Comparison of ENCODE assay signal across 12 mouse cellular contexts in genomic region chr2:119520550-119520949, GRCm38 (mm10). TPM values are rescaled to one million over a fixed set of nuclear protein-coding genes. Genes with fewer than 3 reads are reported as not detected.
A peak's percentile ranks its signal among the peaks of the same experiment; 100 is the strongest.
DNase-seq lines count a peak whose midpoint lies in the region; ATAC-seq and TF ChIP-seq lines count a peak whose summit lies in the region.
"Had no signal": no experiment of that assay in that cellular context is flagged by ENCODE, and none has a peak within 500 bp of the region (broad histone marks: within the 10 kb centered on the region; RNA-seq: fewer than 3 reads in every experiment).

No protein-coding gene starts in this region.

- no peak overlapping the region for H3K27ac ChIP-seq in forebrain, postnatal 0 days (ENCODE audit: low read depth, low read length)
- no peak overlapping the region for H3K27ac ChIP-seq in forebrain, embryonic 12.5 days
- H3K27ac ChIP-seq in lung, embryonic 14.5 days (ENCODE audit: low read depth) = no peak overlapping the region
- H3K27ac ChIP-seq in embryonic facial prominence, embryonic 14.5 days (replicated peaks; ENCODE audit: low read depth, low read length) = no peak overlapping the region
- H3K27ac ChIP-seq in kidney, embryonic 16.5 days (ENCODE audit: low read length) = no peak overlapping the region
- H3K27ac ChIP-seq: heart, embryonic 13.5 days; neural tube, embryonic 15.5 days had no signal

- H3K9me3 ChIP-seq in forebrain, postnatal 0 days (ENCODE audit: low read length) = no peaks in the 10 kb centered on the region
- H3K9me3 ChIP-seq in forebrain, embryonic 12.5 days = no peaks in the 10 kb centered on the region
- no peaks in the 10 kb centered on the region for H3K9me3 ChIP-seq in lung, embryonic 14.5 days (ENCODE audit: low read depth, low read length)
- no peaks in the 10 kb centered on the region for H3K9me3 ChIP-seq in embryonic facial prominence, embryonic 14.5 days (ENCODE audit: control insufficient read depth, low read length)
- H3K9me3 ChIP-seq in kidney, embryonic 16.5 days (ENCODE audit: low read length) = no peaks in the 10 kb centered on the region
- H3K9me3 ChIP-seq: heart, embryonic 13.5 days; neural tube, embryonic 15.5 days had no signal

- no peak overlapping the region for H3K4me3 ChIP-seq in forebrain, postnatal 0 days (ENCODE audit: low read depth, low read length)
- H3K4me3 ChIP-seq in forebrain, embryonic 12.5 days (replicated peaks) = no peak overlapping the region
- H3K4me3 ChIP-seq in lung, embryonic 14.5 days (ENCODE audit: low read depth, low read length) = no peak overlapping the region
- no peak overlapping the region for H3K4me3 ChIP-seq in embryonic facial prominence, embryonic 14.5 days (ENCODE audit: low read depth, low read length)
- H3K4me3 ChIP-seq in kidney, embryonic 16.5 days (ENCODE audit: low read length) = no peak overlapping the region
- H3K4me3 ChIP-seq: erythroblast, embryonic 14.5 days; heart, embryonic 13.5 days; neural tube, embryonic 15.5 days had no signal

- H3K4me1 ChIP-seq in forebrain, postnatal 0 days (ENCODE audit: insufficient read depth) = no peaks in the 10 kb centered on the region
- no peaks in the 10 kb centered on the region for H3K4me1 ChIP-seq in forebrain, embryonic 12.5 days
- H3K4me1 ChIP-seq in lung, embryonic 14.5 days (ENCODE audit: insufficient read depth) = no peaks in the 10 kb centered on the region
- H3K4me1 ChIP-seq in embryonic facial prominence, embryonic 14.5 days (ENCODE audit: control insufficient read depth, insufficient read depth, low read length) = no peaks in the 10 kb centered on the region
- H3K4me1 ChIP-seq in kidney, embryonic 16.5 days (ENCODE audit: insufficient read depth, low read length) = no peaks in the 10 kb centered on the region
- H3K4me1 ChIP-seq: heart, embryonic 13.5 days; neural tube, embryonic 15.5 days had no signal

- no peak overlapping the region for H3K9ac ChIP-seq in forebrain, postnatal 0 days
- H3K9ac ChIP-seq in forebrain, embryonic 12.5 days = no peak overlapping the region
- H3K9ac ChIP-seq in lung, embryonic 14.5 days = no peak overlapping the region
- no peak overlapping the region for H3K9ac ChIP-seq in embryonic facial prominence, embryonic 14.5 days (ENCODE audit: low read depth, low read length)
- no peak overlapping the region for H3K9ac ChIP-seq in kidney, embryonic 16.5 days (replicated peaks; ENCODE audit: low read length)
- H3K9ac ChIP-seq: heart, embryonic 13.5 days; neural tube, embryonic 15.5 days had no signal

- 73% methylated on average over 7 of the region's 7 CpGs for WGBS in forebrain, postnatal 0 days
- WGBS in forebrain, embryonic 12.5 days = 79% methylated on average over 7 of the region's 7 CpGs
- 58% methylated on average over 7 of the region's 7 CpGs for WGBS in lung, embryonic 14.5 days
- WGBS in embryonic facial prominence, embryonic 14.5 days = 70% methylated on average over 7 of the region's 7 CpGs
- WGBS in kidney, embryonic 16.5 days = 64% methylated on average over 7 of the region's 7 CpGs

- peak; percentile 42 for DNase-seq in forebrain, postnatal 0 days
- peak; percentile 66 for DNase-seq in lung, embryonic 14.5 days
- DNase-seq in lung, postnatal 4 days = no peak
- DNase-seq in embryonic facial prominence, embryonic 14.5 days (ENCODE audit: low spot score) = peak; percentile 57
- peak; percentile 30 to 35 for DNase-seq in right cerebral cortex, postnatal 10 days (ENCODE audit: low spot score in 2 of 2)
- no peak for DNase-seq in gastrocnemius, postnatal 4 days (ENCODE audit: low spot score in 2 of 2)
- DNase-seq: lung, postnatal 14 days had no signal

- no peak overlapping the region for H3K4me2 ChIP-seq in forebrain, postnatal 0 days (ENCODE audit: low read depth)
- no peak overlapping the region for H3K4me2 ChIP-seq in forebrain, embryonic 12.5 days
- no peak overlapping the region for H3K4me2 ChIP-seq in lung, embryonic 14.5 days
- no peak overlapping the region for H3K4me2 ChIP-seq in embryonic facial prominence, embryonic 14.5 days (ENCODE audit: low read depth, low read length)
- H3K4me2 ChIP-seq in kidney, embryonic 16.5 days (replicated peaks; ENCODE audit: low read depth, low read length) = no peak overlapping the region
- H3K4me2 ChIP-seq: heart, embryonic 13.5 days; neural tube, embryonic 15.5 days had no signal

- peak; percentile 28; the same call in 1 of the 2 replicates for TF ChIP-seq CTCF in forebrain, postnatal 0 days (IDR thresholded peaks at IDR 0.05; ENCODE audit: low read depth)
- peak; percentile 28 for TF ChIP-seq CTCF in lung, embryonic 14.5 days (IDR thresholded peaks at IDR 0.05; ENCODE audit: low read depth)

- no peaks in the 10 kb centered on the region for H3K36me3 ChIP-seq in forebrain, postnatal 0 days (ENCODE audit: insufficient read depth)
- H3K36me3 ChIP-seq in forebrain, embryonic 12.5 days (replicated peaks) = no peaks in the 10 kb centered on the region
- no peaks in the 10 kb centered on the region for H3K36me3 ChIP-seq in lung, embryonic 14.5 days (ENCODE audit: insufficient read depth)
- no peaks in the 10 kb centered on the region for H3K36me3 ChIP-seq in embryonic facial prominence, embryonic 14.5 days (ENCODE audit: control insufficient read depth, insufficient read depth, low read length)
- H3K36me3 ChIP-seq in kidney, embryonic 16.5 days (ENCODE audit: insufficient read depth, low read length) = no peaks in the 10 kb centered on the region
- H3K36me3 ChIP-seq: heart, embryonic 13.5 days; neural tube, embryonic 15.5 days had no signal

- no peak for ATAC-seq in forebrain, postnatal 0 days
- ATAC-seq in forebrain, embryonic 12.5 days (ENCODE audit: low FRiP score) = no peak
- ATAC-seq in lung, embryonic 14.5 days (ENCODE audit: insufficient read depth) = no peak
- ATAC-seq in embryonic facial prominence, embryonic 14.5 days (ENCODE audit: low read depth) = no peak
- ATAC-seq in kidney, embryonic 16.5 days (ENCODE audit: low FRiP score, low TSS enrichment) = no peak

- H3K27me3 ChIP-seq in forebrain, postnatal 0 days (ENCODE audit: insufficient read depth, low read length) = no peaks in the 10 kb centered on the region
- H3K27me3 ChIP-seq in forebrain, embryonic 12.5 days = no peaks in the 10 kb centered on the region
- no peaks in the 10 kb centered on the region for H3K27me3 ChIP-seq in lung, embryonic 14.5 days (ENCODE audit: insufficient read depth, low read length)
- H3K27me3 ChIP-seq in embryonic facial prominence, embryonic 14.5 days (replicated peaks; ENCODE audit: control insufficient read depth, insufficient read depth, low read length) = no peaks in the 10 kb centered on the region
- no peaks in the 10 kb centered on the region for H3K27me3 ChIP-seq in kidney, embryonic 16.5 days (ENCODE audit: insufficient read depth, low read length)
- H3K27me3 ChIP-seq: heart, embryonic 13.5 days; neural tube, embryonic 15.5 days had no signal

RNA-seq across cellular contexts. Expression of gene Exd1, which starts 26.9 kb away (rescaled TPM):
- total RNA-seq in forebrain, postnatal 0 days (2014; rRNA removed) = 0.77 and 0.81 TPM in 2 replicates
- polyA plus RNA-seq in forebrain, postnatal 0 days (2015; fragmentation: Nextera tagmentation; extraction: Ambion mirVana) = 0.42 and 0.73 TPM in 2 replicates
- 0.22 and 0.27 TPM in 2 replicates for polyA plus RNA-seq in forebrain, embryonic 12.5 days (2016; fragmentation: Nextera tagmentation; extraction: Ambion mirVana)
- polyA plus RNA-seq in lung, embryonic 14.5 days (2014; fragmentation: Nextera tagmentation; extraction: Ambion mirVana) = 0.17 and 0.51 TPM in 2 replicates
- polyA plus RNA-seq in embryonic facial prominence, embryonic 14.5 days (2014; fragmentation: Nextera tagmentation; extraction: Ambion mirVana) = 0.22 and 0.29 TPM in 2 replicates
- total RNA-seq in gastrocnemius, postnatal 4 days (2021) = under 1 TPM; 0.05 to 0.15 TPM
- polyA plus RNA-seq in kidney, embryonic 16.5 days (2015; fragmentation: Nextera tagmentation; extraction: Ambion mirVana) = 0.41 and 0.84 TPM in 2 replicates
- polyA plus RNA-seq: erythroblast, embryonic 14.5 days had no signal

RNA-seq across cellular contexts. Expression of gene Chp1, which starts 26.9 kb away (rescaled TPM):
- 53.9 and 69.8 TPM in 2 replicates for total RNA-seq in forebrain, postnatal 0 days (2014; rRNA removed)
- polyA plus RNA-seq in forebrain, postnatal 0 days (2015; fragmentation: Nextera tagmentation; extraction: Ambion mirVana) = 52.3 and 58.9 TPM in 2 replicates
- polyA plus RNA-seq in forebrain, embryonic 12.5 days (2016; fragmentation: Nextera tagmentation; extraction: Ambion mirVana) = 60.7 and 61.7 TPM in 2 replicates
- polyA plus RNA-seq in lung, embryonic 14.5 days (2014; fragmentation: Nextera tagmentation; extraction: Ambion mirVana) = 57.3 and 58.9 TPM in 2 replicates
- 68.5 and 69.6 TPM in 2 replicates for polyA plus RNA-seq in embryonic facial prominence, embryonic 14.5 days (2014; fragmentation: Nextera tagmentation; extraction: Ambion mirVana)
- 10 to 100 TPM; 58.5 to 64.0 TPM for total RNA-seq in gastrocnemius, postnatal 4 days (2021)
- 66.1 and 68.6 TPM in 2 replicates for polyA plus RNA-seq in kidney, embryonic 16.5 days (2015; fragmentation: Nextera tagmentation; extraction: Ambion mirVana)

RNA-seq across cellular contexts. Expression of gene Ino80, which starts 43.1 kb away (rescaled TPM):
- total RNA-seq in forebrain, postnatal 0 days (2014; rRNA removed) = 11.2 and 16.3 TPM in 2 replicates
- 1.4 and 2.2 TPM in 2 replicates for polyA plus RNA-seq in forebrain, postnatal 0 days (2015; fragmentation: Nextera tagmentation; extraction: Ambion mirVana)
- 4.5 and 5.2 TPM in 2 replicates for polyA plus RNA-seq in forebrain, embryonic 12.5 days (2016; fragmentation: Nextera tagmentation; extraction: Ambion mirVana)
- polyA plus RNA-seq in lung, embryonic 14.5 days (2014; fragmentation: Nextera tagmentation; extraction: Ambion mirVana) = 6.7 and 6.9 TPM in 2 replicates
- 5.1 and 6.8 TPM in 2 replicates for polyA plus RNA-seq in embryonic facial prominence, embryonic 14.5 days (2014; fragmentation: Nextera tagmentation; extraction: Ambion mirVana)
- 10 to 100 TPM; 18.0 TPM for total RNA-seq in gastrocnemius, postnatal 4 days (2021)
- polyA plus RNA-seq in kidney, embryonic 16.5 days (2015; fragmentation: Nextera tagmentation; extraction: Ambion mirVana) = 3.9 and 5.0 TPM in 2 replicates

Comparison
In these comparisons a context has a peak if more than half of its experiments do, and no peak if none do; other contexts are left out.
1. DNase-seq: peak in forebrain, postnatal 0 days (single experiment), lung, embryonic 14.5 days (single experiment), embryonic facial prominence, embryonic 14.5 days (single experiment) and right cerebral cortex, postnatal 10 days (2 of 2); none in lung, postnatal 4 days (0 of 2) and gastrocnemius, postnatal 4 days (0 of 2).